Mouse (Mus musculus): ENCODE measurements at regions not wholly inside any gene's neighbourhood (a gene's known extent, or its start where the extent isn't known, plus 50 kb on each side); places are given as distances from the start of the nearest gene placed in this dataset.

DNA sequence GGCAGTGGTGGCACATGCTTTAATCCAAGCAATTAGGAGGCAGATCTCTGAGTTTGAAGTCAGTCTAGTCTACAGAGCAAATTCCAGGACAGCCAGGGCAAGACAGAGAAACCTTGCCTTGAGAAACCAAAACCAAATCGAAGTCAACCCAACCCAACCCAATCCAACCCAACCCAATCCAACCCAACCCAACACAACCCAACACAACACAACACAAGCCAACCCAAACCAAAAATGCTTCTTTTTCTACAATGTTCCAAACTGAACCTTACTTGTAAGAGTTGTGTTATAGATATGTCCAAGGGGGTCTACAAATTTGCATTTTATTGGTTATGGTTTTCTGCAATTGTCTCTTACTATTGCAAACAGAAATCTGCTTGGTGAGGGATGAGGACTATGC lies 52.8 kb upstream of the Chodl start:
- peak; percentile 14 for DNase-seq (ENCODE audit: low read depth)

DNA sequence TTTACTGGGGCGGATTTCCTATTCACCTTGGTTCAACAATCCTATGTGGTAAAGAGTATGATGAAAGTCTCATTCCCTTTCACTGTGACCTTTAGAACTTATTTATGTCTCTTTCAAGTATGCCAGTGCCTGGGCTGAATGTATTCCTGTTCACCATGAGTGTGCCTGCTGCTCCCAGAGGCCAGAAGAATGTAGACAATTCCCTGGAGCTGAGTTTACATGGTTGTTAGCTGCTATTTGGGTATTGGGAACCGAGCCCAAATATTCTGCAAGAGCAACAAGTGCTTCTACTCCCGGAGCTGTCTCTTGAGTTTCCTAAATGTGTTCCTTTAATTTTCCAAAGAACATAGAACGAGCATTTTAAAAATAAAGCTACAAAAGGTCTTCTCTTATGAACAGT lies 71.7 kb upstream of the Chodl start:
- no peak for DNase-seq (ENCODE audit: low read depth)

DNA sequence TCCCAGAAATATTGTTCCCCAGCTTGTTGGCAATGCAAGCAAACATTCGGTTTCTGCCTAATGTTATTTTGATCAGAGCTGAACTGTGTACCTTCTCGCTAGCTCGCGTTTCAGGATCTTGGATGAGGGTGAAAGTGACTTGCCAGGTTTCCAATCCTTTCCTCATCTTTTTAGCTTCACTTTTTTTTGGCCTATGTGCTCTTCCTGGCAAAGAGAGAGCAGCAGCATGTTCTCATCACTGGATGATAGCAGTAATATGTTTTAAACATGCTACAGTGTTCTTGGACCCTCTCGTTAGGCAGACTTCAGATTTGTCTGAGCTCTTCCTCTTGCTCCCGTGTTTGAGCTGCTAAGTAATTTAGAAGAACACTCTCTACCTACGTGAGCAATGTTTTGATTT lies 99.8 kb upstream of the Chodl start:
- no peak for DNase-seq (ENCODE audit: low read depth)

DNA sequence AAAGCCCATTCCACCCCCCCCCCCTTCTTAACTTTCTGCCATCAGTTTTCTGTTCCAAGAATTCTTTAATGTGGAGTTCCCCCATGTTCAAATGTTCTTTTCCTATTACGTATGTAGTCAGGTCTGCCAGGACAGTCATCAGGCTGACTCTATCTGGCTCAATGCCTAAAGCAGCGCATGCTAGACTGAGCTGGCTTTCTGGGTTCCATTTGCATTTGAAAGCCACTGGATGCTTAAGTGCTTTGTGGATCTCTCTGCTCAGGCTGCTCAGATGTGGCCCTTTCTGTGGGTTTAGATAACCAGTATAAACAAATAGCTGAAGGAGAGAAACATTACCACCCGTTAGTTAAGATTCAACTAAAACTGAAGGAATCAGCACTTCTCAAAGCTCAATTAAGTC lies 103.0 kb upstream of the Chodl start:
- DNase-seq (ENCODE audit: low read depth), result peak; percentile 11

DNA sequence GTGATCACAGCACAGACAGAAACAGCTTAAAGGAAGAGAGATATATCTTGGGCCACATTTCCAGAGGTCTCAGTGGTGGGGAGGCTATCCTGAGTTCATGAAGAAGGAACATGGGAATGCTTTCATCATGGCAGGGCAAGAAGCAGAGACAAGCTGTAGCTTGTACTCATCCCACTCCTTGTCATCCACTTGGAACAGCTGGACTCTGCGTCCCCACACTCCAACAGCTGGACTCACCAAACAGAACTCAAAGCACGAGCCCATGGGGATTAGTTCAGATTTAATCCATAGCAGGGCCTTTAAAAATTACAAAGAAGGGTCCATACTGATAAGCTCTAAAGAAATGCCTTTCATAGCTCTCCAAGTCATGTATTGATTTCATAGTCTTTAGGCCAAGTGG lies 140.7 kb upstream of the Chodl start:
- DNase-seq (ENCODE audit: low read depth), result no peak

DNA sequence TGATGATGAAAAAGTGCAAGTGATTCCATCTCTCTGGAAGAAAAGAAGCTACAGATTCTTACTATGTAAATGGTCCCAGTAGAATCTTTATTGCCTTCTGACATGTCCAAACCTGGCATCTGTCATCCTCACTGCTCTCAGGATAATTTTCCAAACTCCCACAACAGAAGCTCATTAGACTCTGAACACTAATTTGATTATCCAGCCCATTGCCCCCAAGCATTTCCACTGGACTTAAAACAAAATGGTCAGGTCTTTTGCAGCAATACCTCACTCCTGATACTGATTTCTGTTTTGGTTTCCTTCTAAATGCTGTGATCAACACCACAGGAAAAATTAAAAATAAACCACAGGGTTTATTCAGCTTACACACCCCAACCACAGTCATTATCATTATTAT lies 171.5 kb upstream of the Chodl start:
- DNase-seq (ENCODE audit: low read depth), result no peak

DNA sequence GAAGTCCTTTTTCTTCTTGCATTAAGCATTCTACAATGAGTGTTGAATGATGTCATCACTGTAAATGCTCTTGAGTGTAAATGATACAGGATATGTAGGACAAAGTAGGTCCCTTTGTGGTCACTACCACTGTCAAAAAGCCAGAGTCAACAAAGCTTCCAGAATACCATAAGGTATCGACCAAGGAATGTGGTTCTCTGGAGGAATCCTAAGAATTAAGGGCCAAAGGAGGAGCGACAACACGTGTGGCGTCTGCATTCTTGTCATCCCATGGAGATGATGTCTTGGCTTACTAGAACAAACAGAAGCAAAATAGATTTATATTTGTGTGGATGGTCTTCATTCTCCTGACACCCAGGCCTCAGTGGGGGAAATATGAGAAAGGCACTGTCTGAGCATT lies 161.4 kb upstream of the D16Ertd472e start:
- no peak for DNase-seq (ENCODE audit: low read depth)

DNA sequence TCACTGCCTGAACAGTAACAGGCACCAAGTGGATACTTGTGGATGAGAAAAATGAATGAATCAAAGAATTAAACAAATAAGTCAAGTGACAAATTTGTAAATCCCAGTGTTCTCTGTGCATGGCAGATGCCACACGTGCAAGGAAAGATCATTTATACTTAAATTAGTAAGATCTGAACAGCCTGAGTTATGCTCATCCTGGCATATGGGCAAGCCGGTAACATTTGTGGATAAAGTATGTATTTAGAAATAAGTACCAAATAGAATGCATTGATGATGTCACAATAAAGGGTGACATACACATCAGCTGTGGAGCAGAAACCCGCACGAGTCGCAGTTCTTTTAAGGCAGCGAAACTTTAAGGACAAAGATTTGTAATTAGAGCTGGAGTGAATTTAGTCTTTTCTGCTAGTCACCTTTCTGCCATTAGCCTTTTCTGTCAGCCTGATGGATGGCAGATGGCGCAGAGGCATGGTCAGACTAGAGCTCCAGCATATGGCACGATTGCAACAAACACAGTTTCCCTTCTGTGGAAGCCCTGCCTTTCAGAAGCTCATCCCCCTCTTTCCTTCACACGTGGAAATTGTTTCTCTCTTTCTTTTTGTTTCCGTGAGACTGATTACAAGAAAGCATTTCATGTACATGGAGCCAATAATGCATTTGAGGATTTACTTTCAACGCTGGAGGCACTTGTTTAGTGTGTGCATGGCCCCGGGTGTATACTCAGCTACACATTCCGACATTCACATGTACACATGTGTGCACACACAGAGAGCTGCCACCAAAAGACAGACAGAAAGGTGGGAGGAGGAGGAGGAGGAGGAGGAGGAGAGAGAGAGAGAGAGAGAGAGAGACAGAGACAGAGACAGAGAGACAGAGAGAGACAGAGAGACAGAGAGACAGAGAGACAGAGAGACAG lies 154.3 kb upstream of the D16Ertd472e start:
- DNase-seq (ENCODE audit: low read depth), result no peak

DNA sequence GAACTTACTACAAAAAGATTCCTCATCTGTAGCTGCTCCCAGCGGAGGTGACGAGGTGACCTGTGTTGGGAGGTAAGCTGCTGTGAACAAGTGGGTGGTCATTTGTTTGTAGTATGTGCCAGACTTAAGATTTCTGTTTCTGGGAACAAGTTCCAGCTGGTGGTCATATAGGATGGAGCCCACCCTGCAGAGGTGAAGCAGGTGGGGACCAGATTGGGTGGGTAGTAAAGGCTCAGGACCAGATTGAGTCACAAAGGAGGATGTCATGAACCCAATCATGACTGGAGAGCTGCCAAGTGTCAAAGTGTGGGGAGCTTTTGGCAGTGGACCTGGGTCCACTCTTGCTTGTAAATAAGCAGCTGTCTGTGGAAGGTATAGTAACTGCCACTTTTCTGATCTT lies 149.0 kb upstream of the D16Ertd472e start:
- no peak for DNase-seq (ENCODE audit: low read depth)

DNA sequence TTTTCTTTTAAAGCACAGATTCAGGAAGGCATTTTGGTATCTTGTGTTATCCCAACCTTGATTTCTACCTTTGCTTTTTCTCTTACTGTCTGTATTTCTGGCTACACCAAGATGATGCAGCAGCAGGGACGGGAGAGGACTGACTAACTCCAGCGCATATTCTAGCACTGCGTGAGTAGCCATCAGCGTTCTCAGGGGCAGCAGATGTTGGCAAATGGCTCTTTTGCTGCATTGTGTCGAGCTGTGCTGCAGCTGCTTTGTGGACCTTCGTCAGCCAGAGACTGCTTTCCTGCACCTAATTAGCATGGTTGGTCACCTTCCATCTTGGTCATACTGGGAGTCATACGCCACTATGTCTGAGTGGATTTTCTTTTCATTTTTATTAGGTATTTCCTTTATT lies 133.4 kb upstream of the D16Ertd472e start:
- DNase-seq (ENCODE audit: low read depth), result no peak

DNA sequence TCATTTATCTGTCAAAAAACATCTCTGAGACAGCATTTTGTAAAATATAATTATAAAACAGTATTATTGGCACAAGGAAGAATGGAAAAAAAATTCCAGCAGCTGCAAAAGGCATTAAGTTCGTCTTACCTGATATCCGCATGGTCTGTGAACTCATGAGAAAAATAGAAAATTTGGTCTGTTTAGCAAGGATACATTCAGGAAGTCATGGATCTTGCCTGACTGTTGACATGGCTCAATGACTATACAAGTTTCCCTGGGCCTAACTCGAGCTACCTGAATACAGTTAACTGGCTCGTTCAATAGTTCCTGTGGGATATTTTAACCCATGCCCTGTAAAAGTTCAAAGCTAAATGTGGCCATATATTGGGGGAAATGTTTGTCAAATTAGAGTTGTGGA lies 131.1 kb upstream of the D16Ertd472e start:
- no peak for DNase-seq (ENCODE audit: low read depth)

DNA sequence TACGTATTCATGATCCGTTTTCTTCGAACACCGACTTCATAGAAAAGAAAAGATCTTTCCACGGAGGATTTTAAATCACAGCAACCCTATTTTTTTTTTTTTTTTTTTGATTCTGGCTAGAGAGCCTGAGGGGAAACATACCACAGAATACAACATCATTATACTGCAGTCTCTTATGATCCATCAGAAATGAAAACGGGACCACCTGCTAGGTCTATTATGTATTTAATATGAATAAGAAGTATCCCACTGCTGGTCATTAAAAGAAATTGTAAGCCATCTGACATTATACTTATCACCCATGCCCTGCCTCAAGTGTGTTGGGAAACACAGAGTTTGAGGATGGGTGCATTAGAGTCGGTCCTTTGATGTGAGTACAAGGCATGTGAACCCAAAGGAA lies 130.7 kb upstream of the D16Ertd472e start:
- no peak for DNase-seq (ENCODE audit: low read depth)

DNA sequence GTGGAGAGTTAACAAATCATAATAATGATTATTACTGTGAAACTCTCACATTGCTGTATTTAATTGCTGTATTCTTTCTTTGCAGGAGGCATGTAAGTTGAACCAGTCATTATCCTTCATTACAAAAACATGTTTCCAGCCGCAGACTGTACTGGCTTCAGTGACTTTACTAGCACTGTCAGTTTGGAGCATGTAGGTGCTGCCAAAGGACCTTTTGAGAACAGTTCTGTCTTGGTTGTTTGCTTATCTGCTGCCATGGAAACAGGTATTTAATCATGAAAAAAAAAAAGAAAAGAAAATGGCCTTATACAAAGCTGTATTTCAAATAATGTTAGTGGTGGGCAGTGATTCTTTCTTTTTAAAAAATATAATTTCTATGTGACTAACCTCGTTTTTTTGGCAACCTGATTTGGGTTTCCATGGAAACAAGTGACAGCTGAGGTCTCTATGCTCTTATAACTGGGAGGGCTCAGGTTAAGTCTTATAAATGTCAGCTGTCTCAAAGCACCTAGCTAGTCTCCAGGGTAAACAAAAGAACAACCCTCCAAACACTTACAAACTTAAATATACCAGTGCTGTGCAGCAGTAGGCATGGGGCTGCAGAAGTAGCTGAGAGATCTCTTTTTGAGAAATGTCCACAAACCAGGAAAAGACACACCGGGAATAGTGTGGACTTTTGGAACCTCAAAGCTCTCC lies 121.2 kb upstream of the D16Ertd472e start:
- no peak for DNase-seq (ENCODE audit: low read depth)

DNA sequence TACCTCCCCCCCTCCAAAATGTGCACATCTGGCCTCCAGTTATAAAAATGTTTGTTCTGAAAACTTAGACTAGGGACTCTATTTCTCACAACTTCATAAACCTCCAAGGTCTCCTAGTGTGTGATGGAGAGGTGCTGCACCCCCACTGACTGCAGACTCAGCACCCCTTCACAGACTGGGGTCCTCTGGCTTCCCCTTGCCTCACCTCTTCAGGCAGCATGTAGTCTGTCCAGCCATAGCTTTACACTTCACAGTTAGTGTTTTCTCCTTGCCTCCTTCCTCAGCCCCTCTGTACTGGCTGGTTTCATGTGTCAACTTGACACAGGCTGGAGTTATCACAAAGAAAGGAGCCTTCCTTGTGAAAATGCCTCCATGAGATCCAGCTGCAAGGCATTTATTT lies 111.7 kb upstream of the D16Ertd472e start:
- no peak for DNase-seq (ENCODE audit: low read depth)

DNA sequence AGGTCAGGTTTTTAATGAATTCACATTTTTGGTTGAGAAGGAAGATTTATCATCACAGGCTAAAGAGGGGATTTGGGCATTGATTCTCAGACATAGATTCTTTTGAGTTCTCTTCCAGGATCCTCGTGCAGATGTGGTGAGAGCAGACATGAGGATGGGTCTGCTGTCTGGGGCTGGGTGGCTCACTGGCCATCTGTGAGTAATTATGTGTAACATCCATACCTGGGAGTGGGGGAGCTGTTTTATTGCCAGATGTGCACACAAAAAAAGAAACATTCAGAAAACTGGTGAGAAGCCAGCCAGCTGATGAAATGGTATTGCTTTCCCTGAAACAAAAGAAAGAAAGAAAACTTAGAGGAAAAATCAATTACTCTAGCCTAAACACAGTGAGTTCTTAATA lies 108.7 kb upstream of the D16Ertd472e start:
- DNase-seq (ENCODE audit: low read depth), result no peak

DNA sequence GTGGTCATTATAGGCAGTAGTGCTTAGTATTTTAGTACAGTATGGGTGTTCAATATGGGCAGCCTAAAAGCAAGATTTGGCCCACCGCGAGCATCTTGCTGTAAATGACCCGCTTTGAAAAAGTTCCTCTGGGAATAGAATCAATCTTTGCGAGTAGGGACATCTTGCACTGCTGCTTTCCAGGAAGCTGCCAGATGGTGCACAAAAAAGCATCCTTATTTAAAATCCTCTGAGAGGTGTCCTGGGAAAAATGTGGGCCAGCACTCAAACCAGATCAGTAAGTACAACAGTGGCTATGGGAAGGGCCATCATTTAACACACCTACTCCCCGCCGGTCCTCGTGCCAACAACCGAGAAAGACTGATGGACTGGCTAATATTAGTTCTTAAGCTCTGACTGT lies 107.5 kb upstream of the D16Ertd472e start:
- DNase-seq (ENCODE audit: low read depth), result no peak

DNA sequence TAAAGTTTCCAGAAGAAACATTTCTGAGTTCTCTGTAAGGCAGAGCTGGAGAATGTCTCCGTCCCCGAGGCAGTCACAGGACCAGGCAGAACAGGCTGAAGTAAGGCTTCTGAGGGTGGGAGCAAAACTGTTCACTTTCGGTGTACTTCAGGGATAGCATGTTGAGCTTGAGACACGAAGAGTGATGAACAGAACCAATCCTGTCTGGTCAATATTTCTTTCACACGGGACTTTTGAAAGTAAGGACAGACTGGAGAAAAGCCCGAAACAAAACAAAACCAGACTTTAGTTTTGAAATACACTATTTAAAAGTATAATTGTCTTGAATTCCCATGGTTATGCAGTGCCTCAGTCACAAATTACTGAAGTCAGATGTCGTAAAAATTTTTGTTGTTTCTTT lies 84.6 kb upstream of the D16Ertd472e start:
- DNase-seq (ENCODE audit: low read depth), result peak; percentile 6

DNA sequence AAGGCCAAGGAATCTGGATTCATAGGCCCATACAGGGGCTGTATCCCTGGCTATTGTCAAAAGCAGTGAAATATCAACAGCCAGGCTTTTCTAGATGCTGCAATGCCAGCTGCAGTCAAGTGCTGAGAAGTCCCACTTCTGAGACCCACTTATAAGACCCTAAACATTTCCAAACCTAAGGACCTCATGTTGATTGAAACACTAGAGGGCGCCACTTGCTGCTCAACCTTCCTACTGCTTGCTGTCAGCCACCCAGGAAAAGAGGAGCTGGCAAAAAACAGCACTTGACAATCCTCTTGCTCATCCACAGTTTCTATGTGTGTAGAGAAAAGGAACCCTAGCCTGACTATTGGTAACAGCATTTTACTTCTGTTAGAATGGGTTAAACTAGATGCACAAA lies 68.2 kb upstream of the D16Ertd472e start:
- peak; percentile 7 for DNase-seq (ENCODE audit: low read depth)

DNA sequence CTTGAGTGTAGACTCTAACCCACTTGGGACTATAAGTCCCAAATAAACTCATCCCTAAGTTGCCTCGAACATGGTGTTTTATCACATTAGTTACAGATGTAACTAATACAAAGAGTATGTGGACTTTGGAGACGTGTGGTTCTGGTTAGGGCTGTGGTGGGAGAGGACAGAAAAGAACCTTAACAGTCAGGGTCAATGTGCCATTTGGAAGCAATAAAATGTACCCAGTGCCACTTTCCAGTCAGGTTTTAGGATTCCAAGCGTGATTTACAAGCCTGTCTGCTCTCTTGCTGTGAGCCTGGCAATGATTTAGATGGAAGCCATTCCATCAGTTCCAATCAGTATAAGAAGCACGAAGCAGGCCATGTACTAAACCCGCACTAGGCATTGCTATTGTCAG lies 65.2 kb upstream of the D16Ertd472e start:
- no peak for DNase-seq (ENCODE audit: low read depth)

DNA sequence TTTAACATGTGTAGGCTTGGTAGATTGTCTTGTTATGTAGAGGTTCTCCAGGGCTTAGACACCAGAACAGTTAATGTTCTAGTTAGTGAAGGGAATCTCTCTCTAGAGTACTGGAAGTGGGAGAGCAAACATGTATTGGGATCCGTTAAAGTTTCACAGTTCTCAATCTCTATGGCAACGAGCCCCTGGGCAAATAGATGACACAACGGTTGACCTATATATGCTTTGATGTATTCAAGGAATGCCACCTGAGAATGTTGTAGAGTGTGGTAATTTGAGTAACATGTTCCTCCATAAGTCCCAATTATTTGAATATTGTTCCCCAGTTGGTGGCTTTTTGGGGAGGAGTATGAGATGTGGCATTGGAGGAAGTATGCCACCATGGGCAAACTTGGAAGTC lies 64.7 kb upstream of the D16Ertd472e start:
- DNase-seq (ENCODE audit: low read depth), result no peak

DNA sequence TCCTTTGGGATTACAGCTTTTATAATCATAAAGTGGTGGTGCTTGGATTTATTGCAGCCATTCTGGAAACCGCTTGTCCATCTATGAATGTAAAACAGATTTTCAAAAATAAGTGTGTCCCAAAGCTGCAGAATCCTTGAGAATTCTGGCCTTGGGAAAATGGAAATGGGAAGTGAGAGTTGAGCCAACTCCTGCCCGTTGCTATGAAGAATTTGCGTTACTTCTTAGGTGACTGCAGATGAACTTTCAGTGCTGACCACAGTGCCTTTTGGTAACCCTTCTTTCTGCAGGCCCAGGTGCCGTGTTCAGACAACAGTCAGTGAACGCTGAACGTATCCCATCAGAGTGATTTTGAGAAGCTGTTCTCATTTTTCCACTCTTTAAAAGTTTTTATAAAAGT lies 60.9 kb upstream of the D16Ertd472e start:
- no peak for DNase-seq (ENCODE audit: low read depth)

DNA sequence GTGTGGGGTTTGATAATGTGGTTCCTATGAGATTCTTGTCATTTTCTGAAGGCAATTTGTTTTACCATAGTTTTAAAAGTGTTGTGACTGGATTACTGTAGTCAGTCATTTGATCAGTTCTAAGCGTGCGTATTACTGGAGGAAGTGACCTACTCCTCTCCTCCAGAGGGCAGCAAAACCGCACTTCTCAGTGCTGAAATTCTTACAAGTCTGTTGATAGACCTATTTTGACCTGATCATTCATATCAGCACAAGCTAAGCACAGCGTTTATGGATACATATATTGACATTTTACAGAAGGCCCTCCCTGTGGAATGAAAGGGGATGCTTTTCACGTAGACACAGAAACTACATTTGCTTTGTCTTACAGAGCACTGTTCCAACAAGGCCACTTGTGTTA lies 60.5 kb upstream of the D16Ertd472e start:
- peak; percentile 42 for DNase-seq (ENCODE audit: low read depth)

DNA sequence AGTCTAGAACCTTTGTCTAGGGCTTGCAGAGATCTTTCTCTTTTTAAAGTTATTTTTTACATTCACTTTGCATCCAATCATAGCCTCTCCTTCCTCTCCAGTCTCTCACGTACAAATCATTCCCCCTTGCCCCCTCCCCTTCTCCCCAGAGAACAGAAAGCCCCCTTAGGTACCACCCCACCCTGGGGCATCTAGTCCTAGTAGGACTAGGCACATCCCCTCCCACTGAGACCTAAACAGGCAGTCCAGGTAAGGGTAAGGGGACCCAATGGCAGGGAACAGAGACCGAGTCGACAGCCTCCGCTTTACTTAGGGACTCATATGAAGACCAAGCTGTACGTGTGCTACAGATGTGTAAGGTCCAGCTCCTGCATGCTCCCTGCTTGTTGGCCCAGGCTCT lies 59.3 kb upstream of the D16Ertd472e start:
- no peak for DNase-seq (ENCODE audit: low read depth)

DNA sequence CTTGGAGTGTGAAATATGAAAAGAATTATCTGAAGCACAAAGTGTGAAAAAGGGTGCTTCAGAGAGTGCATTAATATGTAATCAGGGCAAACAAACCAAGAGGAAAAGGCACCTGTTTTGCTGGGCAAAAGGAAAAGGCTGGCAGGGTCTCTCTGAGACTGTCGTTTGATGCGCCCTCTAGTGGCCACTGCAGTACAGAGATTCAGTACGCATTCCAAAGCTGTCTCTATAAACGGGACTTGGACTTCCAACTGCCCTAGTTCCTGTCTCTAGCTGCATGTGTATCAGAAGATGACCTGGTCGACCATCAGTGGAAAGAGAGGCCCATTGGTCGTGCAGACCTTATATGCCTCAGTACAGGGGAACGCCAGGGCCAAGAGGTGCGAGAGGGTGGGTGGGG lies 58.7 kb upstream of the D16Ertd472e start:
- peak; percentile 77 for DNase-seq (ENCODE audit: low read depth)

Measured in NIH3T3 (cell line).